Mouse (Mus musculus): Measurements from ENCODE around the gene Cps1. TPM values are rescaled to one million over a fixed set of nuclear protein-coding genes. Genes with fewer than 3 reads are reported as not detected.

Cps1 gene
- under 1 TPM; 0.43 to 0.46 TPM for total RNA-seq (2021)
- long read RNA-seq, experiment 1 = 0 reads
- long read RNA-seq, experiment 2 = 0 reads

- no peak for DNase-seq (ENCODE audit: low spot score in 2 of 2)
Observed at GRCm38 (mm10) chr1:67122797-67123196, at the start of gene Cps1. Cps1 (plus strand) TSS chr1:67123026.

- no peak for DNase-seq (ENCODE audit: low spot score in 2 of 2)
Observed at GRCm38 (mm10) chr1:67077739-67078138, 45.1 kb upstream of the Cps1 start.

GRCm38 (mm10) chr1:67078666-67079065, 44.2 kb upstream of the Cps1 start:
- DNase-seq (ENCODE audit: low spot score in 2 of 2) = no peak

- no peak for DNase-seq (ENCODE audit: low spot score in 2 of 2)
Observed at GRCm38 (mm10) chr1:67079146-67079545, 43.7 kb upstream of the Cps1 start.

- DNase-seq (ENCODE audit: low spot score in 2 of 2) = no peak
Observed at GRCm38 (mm10) chr1:67092473-67092872, 30.4 kb upstream of the Cps1 start.

- DNase-seq (ENCODE audit: low spot score in 2 of 2) = no peak
Observed at GRCm38 (mm10) chr1:67099215-67099614, 23.6 kb upstream of the Cps1 start.

- DNase-seq (ENCODE audit: low spot score in 2 of 2) = no peak
Observed at GRCm38 (mm10) chr1:67103476-67104248, 19.2 kb upstream of the Cps1 start.

GRCm38 (mm10) chr1:67111621-67112298, 11.1 kb upstream of the Cps1 start:
- no peak for DNase-seq (ENCODE audit: low spot score in 2 of 2)

GRCm38 (mm10) chr1:67113343-67114030, 9.3 kb upstream of the Cps1 start:
- no peak for DNase-seq (ENCODE audit: low spot score in 2 of 2)

- DNase-seq (ENCODE audit: low spot score in 2 of 2) = no peak
Observed at GRCm38 (mm10) chr1:67116571-67116970, 6.3 kb upstream of the Cps1 start.

GRCm38 (mm10) chr1:67117778-67118177, 5.0 kb upstream of the Cps1 start:
- no peak for DNase-seq (ENCODE audit: low spot score in 2 of 2)

GRCm38 (mm10) chr1:67125433-67125832, 2.6 kb downstream of the Cps1 start:
- no peak for DNase-seq (ENCODE audit: low spot score in 2 of 2)

GRCm38 (mm10) chr1:67143939-67144338, 21.1 kb downstream of the Cps1 start:
- DNase-seq (ENCODE audit: low spot score in 2 of 2) = peak in 1 of 2 experiments; percentile 45

GRCm38 (mm10) chr1:67151246-67151645, 28.4 kb downstream of the Cps1 start:
- no peak for DNase-seq (ENCODE audit: low spot score in 2 of 2)

- DNase-seq (ENCODE audit: low spot score in 2 of 2) = no peak
Observed at GRCm38 (mm10) chr1:67167283-67167682, 44.5 kb downstream of the Cps1 start.

GRCm38 (mm10) chr1:67181165-67181564, 58.3 kb downstream of the Cps1 start:
- peak; percentile 34 to 79 for DNase-seq (ENCODE audit: low spot score in 2 of 2)

GRCm38 (mm10) chr1:67182201-67182600, 59.4 kb downstream of the Cps1 start:
- DNase-seq (ENCODE audit: low spot score in 2 of 2) = no peak

GRCm38 (mm10) chr1:67183532-67183931, 60.7 kb downstream of the Cps1 start:
- DNase-seq (ENCODE audit: low spot score in 2 of 2) = peak in 1 of 2 experiments; percentile 24

- no peak for DNase-seq (ENCODE audit: low spot score in 2 of 2)
Observed at GRCm38 (mm10) chr1:67184134-67184533, 61.3 kb downstream of the Cps1 start.

- no peak for DNase-seq (ENCODE audit: low spot score in 2 of 2)
Observed at GRCm38 (mm10) chr1:67197335-67197734, 74.5 kb downstream of the Cps1 start.

GRCm38 (mm10) chr1:67218339-67218944, 95.6 kb downstream of the Cps1 start:
- peak; percentile 16 to 47 for DNase-seq (ENCODE audit: low spot score in 2 of 2)

Measured in layer of hippocampus, postnatal 14 days (tissue).